Mouse (Mus musculus) kidney, postnatal 14 days (tissue): Measurements from ENCODE around the gene Med15.
"Not testable (repeated sequence)": the region's sequence is repeated elsewhere in the genome, so short reads cannot be mapped to it uniquely, and the experiment has no call there.

ENCODE experiments used
- DNase-seq: peaks from one replicate; pipeline ENCODE4 v3.0.0; 2022; ENCODE audit warnings: mixed read lengths

Gene Med15

DNA sequence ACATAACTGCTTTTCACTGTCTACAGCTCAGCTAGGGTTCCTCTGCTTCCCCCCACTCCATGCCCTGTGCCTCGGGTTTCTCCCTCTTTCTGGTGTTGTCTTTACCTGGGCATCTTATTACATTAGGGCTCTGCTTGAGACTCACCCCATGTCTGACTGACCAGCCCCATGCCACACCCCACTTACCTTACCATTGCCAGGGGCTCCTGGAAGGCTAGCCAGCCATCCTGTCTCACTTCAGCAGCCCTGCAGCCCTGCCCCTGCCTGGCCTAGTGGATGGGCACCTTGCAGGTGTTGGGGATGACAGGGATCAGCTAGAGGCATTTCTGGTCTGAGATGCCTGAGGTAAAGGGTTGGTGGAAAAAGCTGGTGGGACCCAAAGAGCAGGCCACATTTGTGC, 85.5 kb downstream of the Med15 start:
- no peak for DNase-seq

DNA sequence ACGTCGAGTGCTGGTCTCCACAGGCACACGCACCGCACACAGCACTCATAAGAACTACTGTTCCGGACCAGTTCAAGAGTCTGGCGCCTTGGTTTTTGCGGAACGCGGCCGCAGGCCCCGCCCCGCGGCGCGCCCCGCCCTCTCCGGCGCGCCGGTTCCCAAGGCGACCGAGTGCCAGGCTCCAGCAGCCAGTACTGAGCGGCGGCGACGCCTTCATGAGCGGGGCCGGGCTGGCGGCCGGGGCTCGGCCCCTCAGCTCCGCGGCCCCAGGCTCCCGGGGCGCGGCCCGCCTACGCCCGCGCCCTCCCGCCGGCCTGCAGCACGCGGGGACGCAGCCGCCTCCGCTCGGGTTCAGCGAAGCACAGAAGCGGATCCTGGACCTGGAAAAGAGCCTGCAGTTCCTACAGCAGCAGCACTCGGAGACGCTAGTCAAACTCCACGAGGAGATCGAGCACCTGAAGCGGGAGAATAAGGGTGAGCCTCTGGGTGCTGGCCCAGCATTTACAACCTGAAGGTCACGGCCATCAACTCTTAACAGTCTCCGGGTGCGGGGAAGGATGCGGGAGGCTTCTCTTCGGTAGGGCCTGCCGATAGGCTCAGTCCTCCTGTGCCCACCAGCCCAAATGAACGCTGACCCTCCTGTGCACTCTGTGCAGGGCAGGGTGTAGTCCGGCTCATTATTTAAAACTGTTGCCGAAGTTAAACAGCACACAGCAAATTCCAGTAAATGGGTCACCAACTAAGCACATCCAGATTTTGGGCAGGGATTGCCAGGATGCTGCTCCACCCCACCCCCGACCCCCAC, 86.2 kb downstream of the Med15 start, which contains the start of gene Ccdc74a:
Gene Ccdc74a, plus strand, starts transcription at position 161 of the 805 bp plus-strand sequence.
- DNase-seq: peak; percentile 92

DNA sequence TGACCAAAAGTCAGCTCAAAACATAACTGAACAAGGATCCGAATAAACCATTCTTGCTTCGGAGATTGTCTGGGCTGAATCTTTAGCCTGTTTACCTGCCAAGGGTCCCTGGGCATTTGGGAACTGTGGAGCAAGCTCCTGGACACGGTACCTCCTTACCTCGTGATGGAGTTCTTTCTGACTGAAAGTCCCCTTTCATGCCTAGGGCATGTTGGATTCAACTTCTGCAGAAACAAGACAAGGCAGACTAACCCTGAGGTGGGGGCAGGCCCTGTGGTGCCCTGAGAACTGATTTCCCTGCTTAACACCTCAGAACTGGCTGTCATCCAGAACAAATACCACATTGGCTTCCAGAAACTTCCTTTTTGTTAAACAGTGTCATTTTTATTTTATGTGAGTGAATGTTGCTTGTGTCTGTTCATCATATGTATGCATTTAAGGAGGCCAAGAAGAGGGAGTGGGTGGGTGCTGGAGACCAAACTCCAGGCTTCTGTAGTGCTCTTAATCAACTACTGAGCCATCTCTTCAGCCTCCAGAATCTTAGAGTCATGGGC, 89.2 kb downstream of the Med15 start:
- DNase-seq: no peak

DNA sequence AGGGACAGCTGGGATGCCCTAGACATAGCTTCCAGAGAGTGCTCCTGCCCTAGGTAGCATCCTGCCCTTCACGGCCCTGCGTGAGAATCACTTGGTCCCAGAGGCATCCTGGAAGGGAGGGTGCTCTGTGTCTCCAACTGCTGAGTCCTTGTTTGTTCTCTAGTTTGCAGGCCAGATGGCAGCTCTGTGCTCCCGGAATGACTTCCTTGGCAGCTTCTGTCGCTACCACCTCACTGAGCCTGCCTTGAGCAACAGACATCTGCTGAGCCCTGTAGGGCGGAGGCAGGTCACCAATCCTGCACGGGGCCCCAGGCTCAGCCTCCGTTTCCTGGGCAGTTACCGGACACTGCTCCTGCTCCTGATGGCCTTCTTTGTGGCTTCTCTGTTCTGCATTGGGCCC, 90.4 kb downstream of the Med15 start:
- DNase-seq: no peak

DNA sequence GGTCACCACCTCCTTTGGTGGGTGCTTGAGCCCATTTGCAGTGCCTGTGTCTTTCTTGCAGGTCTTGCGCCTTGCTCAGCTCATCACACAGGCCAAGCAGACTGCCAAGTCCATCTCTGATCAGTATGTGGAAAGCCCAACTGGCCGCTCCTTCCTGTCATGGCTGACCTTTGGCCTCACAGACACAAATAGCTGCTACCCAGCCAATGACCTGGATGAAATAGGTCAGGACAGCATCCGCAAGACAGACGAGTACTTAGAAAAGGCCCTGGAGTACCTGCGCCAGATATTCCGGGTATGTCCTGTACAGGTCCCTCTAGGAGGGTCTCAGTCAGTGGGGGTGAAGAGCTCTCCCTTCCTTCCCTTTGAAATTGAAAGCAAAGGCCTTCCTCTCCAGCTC, 91.4 kb downstream of the Med15 start:
- DNase-seq: peak; percentile 43

DNA sequence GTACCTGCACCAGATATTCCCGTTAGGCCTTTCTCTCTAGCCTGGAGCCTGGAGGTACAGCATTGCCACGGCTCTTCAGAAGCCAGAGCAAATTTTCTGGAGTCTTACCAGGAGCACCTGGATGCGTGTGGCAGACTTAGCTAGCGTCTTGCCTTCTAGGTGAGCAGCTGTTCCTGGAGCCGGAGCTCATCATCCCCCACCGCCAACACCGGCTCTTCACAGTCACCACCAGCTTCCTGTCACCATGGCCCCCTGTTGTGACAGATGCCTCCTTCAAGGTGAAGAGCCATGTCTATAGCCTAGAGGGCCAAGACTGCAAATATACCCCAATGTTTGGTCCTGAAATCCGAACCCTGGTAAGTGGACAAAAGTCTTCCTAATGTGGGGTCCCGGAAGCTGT, 92.0 kb downstream of the Med15 start:
- no peak for DNase-seq

DNA sequence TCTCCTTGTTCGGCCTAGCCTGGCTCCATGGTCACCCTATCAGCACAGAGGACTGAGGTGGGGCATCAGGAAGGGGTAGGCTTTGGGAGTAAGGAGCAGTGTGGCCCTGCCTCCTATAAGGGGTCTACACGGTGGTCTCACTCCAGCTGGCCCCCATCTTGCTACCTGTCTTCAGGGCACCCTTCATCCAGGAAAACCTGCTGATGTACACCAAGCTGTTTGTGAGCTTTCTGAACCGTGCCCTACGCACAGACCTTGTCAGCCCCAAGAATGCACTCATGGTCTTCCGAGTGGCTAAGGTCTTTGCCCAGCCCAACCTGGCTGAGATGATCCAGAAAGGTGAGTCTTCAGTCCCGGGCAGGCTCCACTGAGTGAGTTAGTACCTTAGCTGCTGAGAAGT, 92.7 kb downstream of the Med15 start:
- DNase-seq: no peak

DNA sequence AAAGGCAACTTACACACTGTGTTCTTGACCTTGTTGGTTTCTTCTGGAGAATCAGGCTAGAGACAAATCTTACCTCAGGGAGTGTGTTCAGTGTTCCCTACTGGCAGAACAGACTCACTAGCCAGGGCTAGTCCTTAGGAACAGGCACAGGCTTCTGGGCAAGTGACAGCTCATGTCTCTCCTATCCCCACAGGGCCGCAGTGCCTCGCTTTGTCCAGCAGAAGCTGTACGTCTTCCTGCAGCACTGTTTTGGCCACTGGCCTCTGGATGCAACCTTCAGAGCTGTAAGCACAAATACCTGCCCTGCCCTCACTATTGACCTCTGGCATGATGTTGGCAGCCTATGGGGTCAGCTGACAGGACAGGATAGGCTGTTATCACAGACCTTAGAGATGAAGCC, 93.6 kb downstream of the Med15 start:
- no peak for DNase-seq

DNA sequence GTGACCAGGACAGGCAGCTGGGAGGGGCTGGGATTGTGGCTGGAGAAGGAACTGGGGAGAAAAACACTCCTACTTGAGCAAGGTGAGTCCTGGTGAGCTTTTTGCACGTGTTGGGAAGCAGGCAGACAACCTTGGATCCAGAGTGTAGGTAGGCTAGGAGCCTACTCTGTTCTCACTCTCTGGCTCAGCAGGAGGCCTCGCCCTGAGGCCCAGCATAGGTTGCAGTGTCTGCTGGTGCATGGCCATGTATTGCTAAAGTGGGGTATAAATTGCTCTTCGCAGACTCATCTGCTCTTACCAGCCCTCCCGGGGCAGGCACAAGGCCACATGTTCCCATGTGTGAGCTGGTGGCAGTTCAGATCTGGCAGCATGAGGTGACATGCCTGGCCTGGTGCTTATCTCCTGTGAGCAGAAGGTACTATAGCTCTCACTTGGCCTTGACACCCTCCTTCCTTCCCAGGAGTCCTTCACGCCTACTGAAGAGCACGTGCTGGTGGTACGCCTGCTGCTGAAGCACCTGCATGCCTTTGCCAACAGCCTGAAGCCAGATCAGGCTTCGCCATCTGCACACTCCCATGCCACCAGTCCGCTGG, 94.6 kb downstream of the Med15 start:
- no peak for DNase-seq

DNA sequence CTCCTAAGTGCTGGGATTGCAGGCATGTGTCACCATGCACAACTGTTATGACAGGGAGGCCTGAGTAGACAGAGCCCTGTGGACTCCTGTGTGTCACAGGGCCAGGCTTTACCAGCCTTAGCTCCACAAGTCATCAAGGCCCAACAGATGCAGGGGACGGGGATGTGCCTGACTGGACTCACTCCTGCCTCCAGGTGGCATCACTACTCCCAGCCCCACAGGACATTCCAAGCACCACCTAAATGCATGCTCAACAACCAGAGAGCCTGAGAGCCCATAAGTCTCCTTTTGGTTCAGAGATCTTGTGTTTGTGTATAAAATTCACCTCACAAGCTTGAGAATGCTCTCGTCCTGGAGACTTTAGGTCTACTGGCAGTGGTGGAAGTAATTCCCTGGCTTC, 95.1 kb downstream of the Med15 start:
- no peak for DNase-seq

DNA sequence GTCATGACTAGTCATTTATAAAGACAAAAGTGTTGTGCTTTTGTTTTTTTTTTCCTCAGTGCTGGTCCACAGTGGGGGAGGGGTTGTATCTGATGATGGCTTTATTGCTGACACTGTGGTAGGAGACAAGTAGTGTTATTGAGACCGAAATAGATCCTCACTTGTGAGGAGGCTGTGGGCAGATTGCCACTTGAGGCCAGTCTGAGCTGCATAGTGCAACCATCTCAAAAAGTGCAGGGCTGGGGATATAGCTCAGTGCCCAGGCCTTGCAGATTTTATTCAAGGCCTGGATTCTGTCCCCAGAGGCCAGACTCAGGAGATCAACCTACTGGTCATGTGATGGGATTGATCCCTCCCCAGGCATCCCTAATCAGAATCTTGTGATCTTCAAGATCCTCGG, 95.8 kb downstream of the Med15 start:
- DNase-seq: no peak

DNA sequence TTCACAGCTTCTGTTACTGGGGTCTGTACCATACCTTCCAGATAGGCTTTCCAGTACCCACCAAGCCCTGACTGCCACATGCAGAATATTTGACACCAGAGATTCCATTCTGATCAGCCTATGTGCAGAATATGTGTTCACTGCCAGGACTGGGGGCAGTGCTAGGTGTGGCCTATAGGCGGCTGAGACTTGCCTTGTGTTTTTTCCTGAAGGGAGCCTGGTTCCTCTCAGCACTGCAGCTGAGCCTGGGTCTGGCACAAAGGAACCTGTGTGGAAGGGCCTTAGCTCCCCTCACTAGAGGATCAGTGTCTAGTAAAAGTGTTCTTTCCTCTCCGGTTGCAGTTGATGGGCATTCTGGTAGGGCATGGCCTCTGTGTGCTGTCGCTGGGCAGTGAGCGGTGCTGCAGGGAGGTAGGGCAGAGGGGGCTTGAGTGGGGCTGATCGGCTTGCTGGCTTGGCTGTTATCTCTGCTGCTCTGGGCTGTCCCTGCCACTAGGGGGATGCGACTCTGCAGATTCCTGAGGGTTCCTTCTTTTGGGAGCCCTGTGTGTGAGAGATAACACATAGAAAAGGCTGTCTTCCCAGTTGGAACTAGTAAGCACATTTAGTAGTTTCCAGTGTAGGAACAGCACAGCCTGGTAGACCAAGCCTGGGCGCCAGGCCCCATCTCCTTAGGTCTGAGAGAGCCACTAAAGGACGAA, 99.1 kb downstream of the Med15 start:
- DNase-seq: no peak

DNA sequence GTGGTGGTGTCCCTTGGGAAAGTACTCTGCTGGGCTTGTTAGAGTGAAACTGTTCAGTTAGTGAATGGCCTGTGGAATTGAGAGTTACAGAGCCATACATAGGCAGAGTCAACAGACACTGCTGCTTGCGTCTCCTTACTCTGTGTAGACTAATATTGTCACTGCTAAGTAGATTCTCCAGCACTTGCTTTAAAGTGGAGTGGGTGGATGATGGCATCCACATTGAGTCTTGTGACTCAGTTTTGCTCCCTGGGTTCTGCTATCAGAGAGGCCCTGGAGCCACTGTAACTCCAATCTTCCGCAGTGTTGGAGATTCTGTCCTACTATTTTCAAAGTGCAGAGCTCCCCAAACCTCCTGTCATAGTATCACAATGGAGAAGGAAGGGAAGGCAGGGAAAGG, 100.1 kb downstream of the Med15 start:
- no peak for DNase-seq

DNA sequence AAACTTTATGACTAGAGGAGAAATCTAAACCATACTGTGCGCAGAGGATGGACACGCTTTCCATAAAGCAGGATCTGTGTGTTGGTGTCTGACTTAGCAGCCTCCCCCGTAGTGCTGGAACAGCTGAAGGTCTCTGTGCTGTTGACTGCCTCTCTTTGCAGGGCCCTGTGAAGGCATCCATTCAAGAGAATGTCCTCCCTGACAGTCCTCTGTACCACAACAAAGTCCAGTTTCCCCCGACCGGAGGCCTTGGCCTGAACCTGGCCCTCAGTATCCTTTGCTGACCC, 106.5 kb downstream of the Med15 start:
- no peak for DNase-seq

DNA sequence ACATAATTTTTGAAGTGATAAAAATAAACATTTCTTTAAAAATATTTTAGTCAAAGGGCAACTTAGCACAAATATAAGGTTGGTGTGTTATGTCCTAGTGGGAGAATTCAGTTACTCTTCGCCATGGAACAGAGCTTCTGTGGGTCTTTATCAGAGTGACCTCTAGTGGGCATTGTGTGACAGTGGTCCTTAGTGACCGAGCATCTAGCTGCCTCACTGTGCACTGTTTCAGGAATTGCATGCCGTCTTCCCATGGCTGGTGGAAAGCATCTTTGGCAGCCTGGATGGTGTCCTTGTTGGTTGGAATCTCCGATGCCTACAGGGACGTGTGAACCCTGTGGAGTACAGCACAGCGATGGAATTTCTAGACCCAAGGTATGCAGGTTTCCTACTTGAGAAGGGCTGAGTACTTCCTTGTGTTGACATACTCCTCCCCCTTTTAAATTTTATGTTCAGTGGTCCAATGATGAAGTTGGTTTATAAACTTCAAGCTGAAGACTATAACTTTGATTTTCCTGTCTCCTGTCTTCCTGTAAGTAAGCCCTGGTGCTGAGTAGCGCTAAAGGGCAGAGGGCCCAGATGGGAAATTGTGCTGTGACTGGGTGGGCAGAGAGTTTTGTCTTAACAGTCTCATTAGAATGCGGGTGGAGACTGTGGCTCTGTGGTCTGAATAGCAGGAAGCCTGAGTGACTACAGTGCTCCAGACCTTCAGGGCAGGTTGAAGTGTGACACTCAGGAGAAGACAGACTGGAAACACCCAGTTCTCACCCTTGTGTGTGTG, 107.0 kb downstream of the Med15 start:
- no peak for DNase-seq

DNA sequence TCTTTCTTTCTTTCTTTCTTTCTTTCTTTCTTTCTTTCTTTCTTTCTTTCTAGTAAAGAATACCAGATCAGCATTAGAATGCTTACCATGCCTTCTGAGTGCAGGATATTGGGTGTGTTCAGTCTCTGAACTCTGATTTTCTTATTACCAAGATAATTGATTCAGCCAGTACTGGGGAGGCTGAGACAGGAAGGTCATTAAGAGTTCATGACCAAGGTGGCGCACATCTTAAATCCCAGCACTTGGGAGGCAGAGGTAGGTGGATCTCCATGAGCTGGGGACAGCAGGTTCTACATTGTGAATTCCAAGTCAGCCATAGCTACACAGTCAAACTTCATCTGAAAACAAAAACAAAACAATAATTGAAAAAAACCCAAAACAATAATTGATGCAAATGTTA, 110.8 kb downstream of the Med15 start:
- no peak for DNase-seq

DNA sequence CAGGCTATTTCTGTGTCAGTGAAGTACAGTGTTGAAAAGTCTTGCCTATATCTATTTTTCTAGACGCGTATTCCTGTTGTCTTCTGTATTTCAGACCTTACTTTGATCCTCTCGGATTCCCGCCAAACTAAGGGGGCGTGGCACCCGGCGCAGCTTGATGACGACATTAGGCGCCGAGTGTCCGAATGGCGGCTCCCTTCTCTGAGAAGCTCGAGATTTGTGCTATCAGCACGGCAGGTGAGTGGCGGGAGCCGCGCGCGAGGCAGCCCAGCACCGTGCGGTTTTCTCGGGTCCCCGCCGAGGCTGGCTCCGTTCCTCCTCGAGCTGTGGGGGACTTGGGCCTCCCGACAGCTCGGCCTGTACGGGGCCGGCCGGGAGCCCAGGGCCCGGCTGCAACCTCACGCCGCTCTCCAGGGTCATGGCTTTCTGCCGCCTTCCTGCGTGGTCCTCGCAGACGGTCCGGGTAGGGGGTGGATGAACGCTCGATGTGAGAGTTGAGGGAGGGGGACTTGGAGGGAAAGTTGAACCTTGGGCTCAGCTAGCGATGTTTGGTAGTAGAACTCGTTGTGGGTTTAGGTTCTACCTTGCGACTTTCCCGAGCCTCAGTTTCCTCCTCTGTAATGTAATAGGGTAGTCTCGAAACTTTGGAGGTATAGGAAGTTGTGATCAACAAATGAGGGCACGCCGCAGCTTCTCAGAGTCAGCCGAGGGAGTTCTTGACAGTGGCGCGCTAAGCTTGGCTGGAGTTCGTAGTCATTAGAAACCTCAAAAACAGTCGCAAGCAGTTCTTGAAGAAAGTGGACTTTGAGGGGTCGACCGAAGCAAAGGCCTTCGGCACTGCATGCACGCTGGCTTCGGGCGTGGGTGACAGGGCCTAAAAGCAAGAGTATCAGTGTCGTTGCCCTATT, 113.2 kb downstream of the Med15 start, which contains the start of gene Smpd4:
Gene Smpd4, plus strand, starts transcription at position 157 of the 908 bp plus-strand sequence.
- DNase-seq: peak; percentile 93

DNA sequence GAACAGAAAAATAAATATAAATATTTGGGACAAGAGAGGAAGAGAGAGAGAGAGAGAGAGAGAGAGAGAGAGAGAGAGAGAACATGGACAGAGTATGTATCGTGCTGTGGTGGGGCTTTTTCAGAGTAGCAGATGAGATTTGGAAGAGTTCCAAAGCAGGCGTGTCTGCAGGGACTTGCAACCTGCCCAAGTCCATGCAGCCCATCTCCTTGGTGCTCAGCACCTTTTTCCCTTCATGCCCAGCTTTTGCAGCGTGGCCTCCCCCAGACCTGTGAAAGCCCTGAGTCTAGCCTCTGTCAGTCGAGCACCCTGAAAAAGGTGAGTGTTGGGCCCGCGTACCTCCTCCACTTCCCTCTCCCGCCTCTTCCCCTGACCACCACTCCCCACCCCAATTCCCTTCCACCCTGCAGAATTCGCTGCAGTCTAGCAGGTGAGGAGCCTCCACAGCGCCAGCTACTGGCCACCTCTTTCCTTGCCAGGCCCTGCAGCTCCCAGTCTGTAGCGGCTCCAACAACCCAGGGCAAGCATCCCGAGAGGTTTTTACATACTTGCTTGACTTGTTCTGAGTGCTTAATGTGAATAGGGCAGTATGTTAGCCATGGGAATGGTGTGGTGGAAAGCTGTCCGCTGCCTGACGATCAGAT, 114.6 kb downstream of the Med15 start:
- peak; percentile 65 for DNase-seq

DNA sequence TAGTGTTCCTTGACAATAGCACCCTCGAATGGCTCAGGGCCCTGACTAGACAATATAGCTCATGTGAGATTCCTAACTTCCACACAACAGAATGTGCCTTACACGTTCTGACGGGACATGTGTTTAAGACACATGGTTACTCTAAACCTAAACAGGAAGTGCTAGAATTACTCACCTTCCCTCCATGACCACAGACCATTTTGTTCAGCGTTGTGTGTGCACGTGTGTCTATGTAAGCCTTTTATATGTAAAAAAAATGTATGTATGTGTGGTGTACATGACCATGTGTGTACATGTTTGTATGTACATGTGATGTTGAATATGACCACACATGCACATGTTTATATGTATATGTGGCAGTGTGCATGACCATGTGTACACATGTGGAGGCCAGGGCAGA, 116.5 kb downstream of the Med15 start:
- no peak for DNase-seq

DNA sequence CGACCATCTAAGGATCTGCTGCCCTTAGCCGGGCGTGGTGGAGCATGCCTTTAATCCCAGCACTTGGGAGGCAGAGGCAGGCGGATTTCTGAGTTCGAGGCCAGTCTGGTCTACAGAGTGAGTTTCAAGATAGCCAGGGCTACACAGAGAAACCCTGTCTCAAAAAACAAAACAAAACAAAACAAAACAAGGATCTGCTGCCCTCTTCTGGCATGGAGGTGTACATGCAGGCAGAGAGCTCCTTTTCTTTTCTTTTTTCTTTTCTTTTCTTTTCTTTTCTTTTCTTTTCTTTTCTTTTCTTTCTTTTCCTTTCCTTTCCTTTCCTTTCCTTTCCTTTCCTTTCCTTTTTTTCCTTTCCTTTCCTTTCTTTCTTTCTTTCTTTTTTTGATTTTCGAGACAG, 118.0 kb downstream of the Med15 start:
- DNase-seq: not testable (repeated sequence)

DNA sequence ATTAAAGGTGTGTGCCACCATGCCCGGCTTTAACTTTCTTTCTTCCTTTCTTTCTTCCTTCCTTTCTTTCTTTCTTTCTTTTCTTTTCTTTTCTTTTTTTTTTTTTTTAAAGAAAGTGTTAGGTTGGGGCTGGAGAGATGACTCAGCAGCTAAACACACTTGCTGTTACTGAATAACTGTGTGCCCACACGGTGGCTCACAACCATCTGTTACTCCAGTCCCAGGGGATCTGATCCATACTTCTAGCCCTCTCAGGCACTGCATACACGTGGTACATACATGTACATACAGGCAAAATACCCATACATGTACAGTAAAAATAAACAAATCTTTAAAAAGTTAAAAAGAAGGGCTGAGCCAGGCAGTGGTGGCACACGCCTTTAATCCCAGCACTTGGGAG, 121.3 kb downstream of the Med15 start:
- no peak for DNase-seq
